ENCODE assay signal across 14 mouse cellular contexts in genomic region chr10:83378083-83378833, GRCm38 (mm10). TPM values are rescaled to one million over a fixed set of nuclear protein-coding genes. Genes with fewer than 3 reads are reported as not detected.
DNase-seq lines count a peak whose midpoint lies in the region; ATAC-seq and TF ChIP-seq lines count a peak whose summit lies in the region.
"Had no signal": no experiment of that assay in that cellular context is flagged by ENCODE, and none has a peak within 500 bp of the region (broad histone marks: within the 10 kb centered on the region; RNA-seq: fewer than 3 reads in every experiment).

No protein-coding gene starts in this region.

- TF ChIP-seq CTCF in midbrain, postnatal 0 days (IDR thresholded peaks at IDR 0.05) = no peak

- no peak overlapping the region for H3K4me3 ChIP-seq in intestine, embryonic 14.5 days (ENCODE audit: low read depth, low read length)
- no peak overlapping the region for H3K4me3 ChIP-seq in intestine, embryonic 15.5 days (replicated peaks)
- H3K4me3 ChIP-seq in midbrain, postnatal 0 days (ENCODE audit: low read depth, low read length) = no peak overlapping the region
- no peak overlapping the region for H3K4me3 ChIP-seq in midbrain, embryonic 16.5 days (ENCODE audit: low read depth, low read length)
- H3K4me3 ChIP-seq: layer of hippocampus, adult 2 months; megakaryocyte, embryonic 14.5 days had no signal

- H3K9ac ChIP-seq in intestine, embryonic 14.5 days (ENCODE audit: low read length) = no peak overlapping the region
- no peak overlapping the region for H3K9ac ChIP-seq in intestine, embryonic 15.5 days
- H3K9ac ChIP-seq in midbrain, postnatal 0 days (replicated peaks; ENCODE audit: low read length, poor library complexity, severe bottlenecking) = no peak overlapping the region
- H3K9ac ChIP-seq in midbrain, embryonic 16.5 days (ENCODE audit: low read depth, low read length) = no peak overlapping the region

- H3K36me3 ChIP-seq in intestine, embryonic 14.5 days (ENCODE audit: control insufficient read depth, insufficient read depth, low read length) = peaks cover 9% of the 10 kb centered on the region
- 0 out of 2 replicates have a peak, but pooled peaks cover 3% of the 10 kb centered on the region for H3K36me3 ChIP-seq in intestine, embryonic 15.5 days
- H3K36me3 ChIP-seq in midbrain, postnatal 0 days (ENCODE audit: insufficient read depth, low read length) = peaks cover 10% of the 10 kb centered on the region
- H3K36me3 ChIP-seq in midbrain, embryonic 16.5 days (ENCODE audit: control insufficient read depth, insufficient read depth, low read length) = peaks cover 14% of the 10 kb centered on the region

- no peaks in the 10 kb centered on the region for H3K4me1 ChIP-seq in intestine, embryonic 14.5 days (replicated peaks; ENCODE audit: control insufficient read depth, insufficient read depth, low read length)
- H3K4me1 ChIP-seq in intestine, embryonic 15.5 days (replicated peaks) = no peaks in the 10 kb centered on the region
- H3K4me1 ChIP-seq in midbrain, postnatal 0 days (ENCODE audit: insufficient read depth, low read length) = no peaks in the 10 kb centered on the region
- H3K4me1 ChIP-seq in midbrain, embryonic 16.5 days (ENCODE audit: control insufficient read depth, insufficient read depth, low read length) = no peaks in the 10 kb centered on the region

- H3K27me3 ChIP-seq in intestine, embryonic 14.5 days (replicated peaks; ENCODE audit: control insufficient read depth, insufficient read depth, low read length) = no peaks in the 10 kb centered on the region
- H3K27me3 ChIP-seq in intestine, embryonic 15.5 days (replicated peaks) = no peaks in the 10 kb centered on the region
- H3K27me3 ChIP-seq in midbrain, postnatal 0 days (ENCODE audit: insufficient read depth, low read length) = no peaks in the 10 kb centered on the region
- no peaks in the 10 kb centered on the region for H3K27me3 ChIP-seq in midbrain, embryonic 16.5 days (ENCODE audit: control insufficient read depth, insufficient read depth, low read depth, low read length)
- H3K27me3 ChIP-seq: megakaryocyte, embryonic 14.5 days had no signal

- no peaks in the 10 kb centered on the region for H3K9me3 ChIP-seq in intestine, embryonic 14.5 days (ENCODE audit: control insufficient read depth, low read length)
- no peaks in the 10 kb centered on the region for H3K9me3 ChIP-seq in intestine, embryonic 15.5 days
- H3K9me3 ChIP-seq in midbrain, postnatal 0 days (ENCODE audit: low read length) = no peaks in the 10 kb centered on the region
- H3K9me3 ChIP-seq in midbrain, embryonic 16.5 days (replicated peaks; ENCODE audit: control insufficient read depth, low read length, poor library complexity, severe bottlenecking) = no peaks in the 10 kb centered on the region

- peak; percentile 60 to 65 for DNase-seq in cerebellum, postnatal 10 days
- no peak for DNase-seq in cerebellum, adult 8-10 months
- DNase-seq in intestine, embryonic 14.5 days (ENCODE audit: low spot score) = peak; percentile 44
- DNase-seq in midbrain, postnatal 0 days (ENCODE audit: low spot score) = peak; percentile 61
- DNase-seq in lung, postnatal 4 days = peak; percentile 56 to 67
- DNase-seq: cerebellum, adult 11 months; gastrocnemius, postnatal 25 days had no signal

- no peak overlapping the region for H3K27ac ChIP-seq in intestine, embryonic 14.5 days (ENCODE audit: low read depth)
- H3K27ac ChIP-seq in intestine, embryonic 15.5 days = no peak overlapping the region
- no peak overlapping the region for H3K27ac ChIP-seq in midbrain, postnatal 0 days (ENCODE audit: low read depth, low read length)
- H3K27ac ChIP-seq in midbrain, embryonic 16.5 days (ENCODE audit: low read length) = no peak overlapping the region
- H3K27ac ChIP-seq: layer of hippocampus, adult 2 months had no signal

- WGBS in intestine, embryonic 14.5 days = 76% methylated on average over 9 of the region's 9 CpGs
- WGBS in intestine, embryonic 15.5 days = 68% methylated on average over 9 of the region's 9 CpGs
- 81% methylated on average over 9 of the region's 9 CpGs for WGBS in midbrain, postnatal 0 days
- WGBS in midbrain, embryonic 16.5 days = 80% methylated on average over 9 of the region's 9 CpGs

- no peak overlapping the region for H3K4me2 ChIP-seq in intestine, embryonic 14.5 days (ENCODE audit: low read length)
- H3K4me2 ChIP-seq in intestine, embryonic 15.5 days (replicated peaks) = no peak overlapping the region
- no peak overlapping the region for H3K4me2 ChIP-seq in midbrain, postnatal 0 days (ENCODE audit: low read depth, low read length, poor library complexity, severe bottlenecking)
- H3K4me2 ChIP-seq in midbrain, embryonic 16.5 days (ENCODE audit: low read length) = no peak overlapping the region

- no peak for ATAC-seq in intestine, embryonic 14.5 days (replicated peaks; ENCODE audit: low FRiP score, low TSS enrichment, low read depth)
- no peak for ATAC-seq in intestine, embryonic 15.5 days
- ATAC-seq in midbrain, postnatal 0 days (ENCODE audit: low FRiP score) = no peak
- no peak for ATAC-seq in midbrain, embryonic 16.5 days
- no peak for ATAC-seq in monocyte, adult 5-6 weeks (replicated peaks; ENCODE audit: insufficient number of reproducible peaks, low FRiP score, low TSS enrichment, poor library complexity, severe bottlenecking)
- ATAC-seq: forebrain, embryonic 16.5 days had no signal

RNA-seq across cellular contexts. Expression of gene D10Wsu102e, which starts 18.2 kb away (rescaled TPM):
- 0.66 and 0.79 TPM in 2 replicates for polyA plus RNA-seq in intestine, embryonic 14.5 days (2014; fragmentation: Nextera tagmentation; extraction: Ambion mirVana)
- 0.55 and 0.57 TPM in 2 replicates for polyA plus RNA-seq in intestine, embryonic 15.5 days (2015; fragmentation: Nextera tagmentation; extraction: Ambion mirVana)
- total RNA-seq in midbrain, postnatal 0 days (2014; rRNA removed) = 2.4 and 3.4 TPM in 2 replicates
- 0.49 and 0.59 TPM in 2 replicates for polyA plus RNA-seq in midbrain, postnatal 0 days (2015; fragmentation: Nextera tagmentation; extraction: Ambion mirVana)
- polyA plus RNA-seq in midbrain, embryonic 16.5 days (2015; fragmentation: Nextera tagmentation; extraction: Ambion mirVana) = 0.79 and 0.93 TPM in 2 replicates
- total RNA-seq in monocyte, adult 5-6 weeks (2017) = 1.0 to 1.8 TPM (median 1.1 TPM) in 3 replicates

RNA-seq across cellular contexts. Expression of gene Slc41a2, which starts 40.6 kb away (rescaled TPM):
- 0.89 and 1.6 TPM in 2 replicates for polyA plus RNA-seq in intestine, embryonic 14.5 days (2014; fragmentation: Nextera tagmentation; extraction: Ambion mirVana)
- polyA plus RNA-seq in intestine, embryonic 15.5 days (2015; fragmentation: Nextera tagmentation; extraction: Ambion mirVana) = 0.72 and 0.73 TPM in 2 replicates
- 42.0 TPM in 2 replicates for total RNA-seq in midbrain, postnatal 0 days (2014; rRNA removed)
- 10.0 and 11.9 TPM in 2 replicates for polyA plus RNA-seq in midbrain, postnatal 0 days (2015; fragmentation: Nextera tagmentation; extraction: Ambion mirVana)
- polyA plus RNA-seq in midbrain, embryonic 16.5 days (2015; fragmentation: Nextera tagmentation; extraction: Ambion mirVana) = 10.9 and 11.6 TPM in 2 replicates
- total RNA-seq in monocyte, adult 5-6 weeks (2017) = 5.1 to 21.2 TPM (median 7.0 TPM) in 3 replicates
- polyA plus RNA-seq: G1E had no signal
